Mouse (Mus musculus) heart, adult 2 months (tissue): ENCODE measurements around the gene Gart.

Experiments
- CTCF ChIP-seq: fragments of 200-600 bp; IDR thresholded peaks from 2 replicates; pipeline ENCODE4 v1.8.1; 2022; ENCODE audit warnings: antibody characterized with exemption, mild to moderate bottlenecking, moderate library complexity
- EP300 ChIP-seq: fragments of 200-500 bp; IDR thresholded peaks from 2 replicates; pipeline ENCODE4 v1.6.1; 2011; ENCODE audit warnings: low read depth, low read length, control low read depth; ENCODE audit not compliant: insufficient read depth
- POLR2A ChIP-seq: fragments of 200-500 bp; IDR thresholded peaks from 2 replicates; pipeline ENCODE4 v1.6.1; 2011; ENCODE audit warnings: mild to moderate bottlenecking, low read depth, low read length, control low read depth; ENCODE audit not compliant: insufficient read depth

DNA sequence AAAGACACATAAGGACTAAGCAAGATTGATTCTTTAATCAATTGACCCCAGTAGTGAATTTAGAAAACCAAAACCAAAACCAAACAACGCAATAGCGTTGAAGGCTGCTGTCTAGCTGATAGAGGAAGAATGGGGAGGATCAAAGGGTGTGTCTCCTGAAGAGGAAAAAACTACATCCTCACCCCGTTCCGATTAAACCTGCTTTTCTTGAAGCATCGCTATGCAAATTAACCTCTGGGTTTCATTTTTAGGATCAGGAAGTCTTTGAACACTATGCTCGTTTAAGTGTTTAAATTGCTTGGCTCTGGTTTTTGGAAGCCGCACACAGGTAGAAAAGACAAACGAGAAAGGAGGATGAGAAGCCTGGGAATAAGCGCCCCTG lies 50.4 kb downstream of the Gart start:
- TF ChIP-seq CTCF (no peak), POLR2A (no peak), EP300 (no peak)
